Mouse (Mus musculus): ENCODE results near the gene Hsd17b3. TPM values are rescaled to one million over a fixed set of nuclear protein-coding genes. Genes with fewer than 3 reads are reported as not detected.
"Not testable (repeated sequence)": the region's sequence is repeated elsewhere in the genome, so short reads cannot be mapped to it uniquely, and the experiment has no call there.

Gene Hsd17b3
- polyA plus RNA-seq, 1 experiment = 27.2 TPM

- Histone ChIP-seq H3K27me3 (ENCODE audit: control insufficient read depth, insufficient read depth, low read length) (no peaks in the 10 kb centered on the region), H3K4me1 (ENCODE audit: control insufficient read depth, insufficient read depth, low read length) (peaks cover 12% of the 10 kb centered on the region), H3K36me3 (ENCODE audit: control insufficient read depth, insufficient read depth, low read length) (no peaks in the 10 kb centered on the region), H3K27ac (ENCODE audit: control insufficient read depth, insufficient read depth, low read depth, low read length) (no peak overlapping the region), H3K4me3 (ENCODE audit: control insufficient read depth, low read depth, low read length) (peak overlapping the region; percentile 3; the same call in 1 of the 2 replicates)
- TF ChIP-seq POLR2A (IDR thresholded peaks at IDR 0.05; ENCODE audit: control insufficient read depth, low read depth, low read length) (no peak), CTCF (IDR thresholded peaks at IDR 0.05; ENCODE audit: control insufficient read depth, insufficient read depth, insufficient replicate concordance, low read depth, low read length) (no peak)
These were observed 7.8 kb downstream of the Hsd17b3 start for GRCm38 (mm10) chr13:64081012-64081919.

- no peak overlapping the region for H3K27ac ChIP-seq (ENCODE audit: control insufficient read depth, insufficient read depth, low read depth, low read length)
- peaks cover 12% of the 10 kb centered on the region for H3K4me1 ChIP-seq (ENCODE audit: control insufficient read depth, insufficient read depth, low read length)
- H3K4me3 ChIP-seq (ENCODE audit: control insufficient read depth, low read depth, low read length) = no peak overlapping the region
- no peaks in the 10 kb centered on the region for H3K36me3 ChIP-seq (ENCODE audit: control insufficient read depth, insufficient read depth, low read length)
- no peaks in the 10 kb centered on the region for H3K27me3 ChIP-seq (ENCODE audit: control insufficient read depth, insufficient read depth, low read length)
- no peak for TF ChIP-seq CTCF (IDR thresholded peaks at IDR 0.05; ENCODE audit: control insufficient read depth, insufficient read depth, insufficient replicate concordance, low read depth, low read length)
- TF ChIP-seq POLR2A (IDR thresholded peaks at IDR 0.05; ENCODE audit: control insufficient read depth, low read depth, low read length) = no peak
These were observed 11.4 kb downstream of the Hsd17b3 start for GRCm38 (mm10) chr13:64077591-64077990.

- Histone ChIP-seq H3K4me1 (ENCODE audit: control insufficient read depth, insufficient read depth, low read length) (peaks cover 3% of the 10 kb centered on the region), H3K27me3 (ENCODE audit: control insufficient read depth, insufficient read depth, low read length) (no peaks in the 10 kb centered on the region)
These were observed 13.0 kb downstream of the Hsd17b3 start for GRCm38 (mm10) chr13:64076074-64076473.

GRCm38 (mm10) chr13:64066653-64067052 is 22.4 kb downstream of the Hsd17b3 start:
- H3K36me3 ChIP-seq (ENCODE audit: control insufficient read depth, insufficient read depth, low read length) = no peaks in the 10 kb centered on the region
- TF ChIP-seq CTCF (IDR thresholded peaks at IDR 0.05; ENCODE audit: control insufficient read depth, insufficient read depth, insufficient replicate concordance, low read depth, low read length) (no peak), POLR2A (IDR thresholded peaks at IDR 0.05; ENCODE audit: control insufficient read depth, low read depth, low read length) (no peak)
- H3K27me3 ChIP-seq (ENCODE audit: control insufficient read depth, insufficient read depth, low read length) = no peaks in the 10 kb centered on the region
- H3K4me3 ChIP-seq (ENCODE audit: control insufficient read depth, low read depth, low read length) = no peak overlapping the region
- no peak overlapping the region for H3K27ac ChIP-seq (ENCODE audit: control insufficient read depth, insufficient read depth, low read depth, low read length)
- H3K4me1 ChIP-seq (ENCODE audit: control insufficient read depth, insufficient read depth, low read length) = no peaks in the 10 kb centered on the region

More at GRCm38 (mm10) chr13:64076074-64076473, 13.0 kb downstream of the Hsd17b3 start:
- H3K4me3 ChIP-seq (ENCODE audit: control insufficient read depth, low read depth, low read length) = no peak overlapping the region
- TF ChIP-seq POLR2A (IDR thresholded peaks at IDR 0.05; ENCODE audit: control insufficient read depth, low read depth, low read length) (no peak), CTCF (IDR thresholded peaks at IDR 0.05; ENCODE audit: control insufficient read depth, insufficient read depth, insufficient replicate concordance, low read depth, low read length) (no peak)
- no peaks in the 10 kb centered on the region for H3K36me3 ChIP-seq (ENCODE audit: control insufficient read depth, insufficient read depth, low read length)
- no peak overlapping the region for H3K27ac ChIP-seq (ENCODE audit: control insufficient read depth, insufficient read depth, low read depth, low read length)

GRCm38 (mm10) chr13:64064276-64064675 is 24.8 kb downstream of the Hsd17b3 start:
- Histone ChIP-seq H3K36me3 (ENCODE audit: control insufficient read depth, insufficient read depth, low read length) (no peaks in the 10 kb centered on the region), H3K27me3 (ENCODE audit: control insufficient read depth, insufficient read depth, low read length) (no peaks in the 10 kb centered on the region), H3K27ac (ENCODE audit: control insufficient read depth, insufficient read depth, low read depth, low read length) (no peak overlapping the region), H3K4me3 (ENCODE audit: control insufficient read depth, low read depth, low read length) (no peak overlapping the region), H3K4me1 (ENCODE audit: control insufficient read depth, insufficient read depth, low read length) (no peaks in the 10 kb centered on the region)
- TF ChIP-seq CTCF (IDR thresholded peaks at IDR 0.05; ENCODE audit: control insufficient read depth, insufficient read depth, insufficient replicate concordance, low read depth, low read length) (no peak), POLR2A (IDR thresholded peaks at IDR 0.05; ENCODE audit: control insufficient read depth, low read depth, low read length) (no peak)

GRCm38 (mm10) chr13:64060935-64061506 is 28.0 kb downstream of the Hsd17b3 start:
- Histone ChIP-seq H3K4me3 (ENCODE audit: control insufficient read depth, low read depth, low read length) (no peak overlapping the region), H3K36me3 (ENCODE audit: control insufficient read depth, insufficient read depth, low read length) (no peaks in the 10 kb centered on the region)

GRCm38 (mm10) chr13:64053959-64054358 is 35.1 kb downstream of the Hsd17b3 start:
- no peaks in the 10 kb centered on the region for H3K4me1 ChIP-seq (ENCODE audit: control insufficient read depth, insufficient read depth, low read length)
- TF ChIP-seq CTCF (IDR thresholded peaks at IDR 0.05; ENCODE audit: control insufficient read depth, insufficient read depth, insufficient replicate concordance, low read depth, low read length) = no peak
- TF ChIP-seq POLR2A (IDR thresholded peaks at IDR 0.05; ENCODE audit: control insufficient read depth, low read depth, low read length) = no peak
- H3K27ac ChIP-seq (ENCODE audit: control insufficient read depth, insufficient read depth, low read depth, low read length) = no peak overlapping the region
- no peak overlapping the region for H3K4me3 ChIP-seq (ENCODE audit: control insufficient read depth, low read depth, low read length)
- H3K36me3 ChIP-seq (ENCODE audit: control insufficient read depth, insufficient read depth, low read length) = no peaks in the 10 kb centered on the region
- H3K27me3 ChIP-seq (ENCODE audit: control insufficient read depth, insufficient read depth, low read length) = no peaks in the 10 kb centered on the region

More at GRCm38 (mm10) chr13:64060935-64061506, 28.0 kb downstream of the Hsd17b3 start:
- no peak for TF ChIP-seq CTCF (IDR thresholded peaks at IDR 0.05; ENCODE audit: control insufficient read depth, insufficient read depth, insufficient replicate concordance, low read depth, low read length)
- TF ChIP-seq POLR2A (IDR thresholded peaks at IDR 0.05; ENCODE audit: control insufficient read depth, low read depth, low read length) = no peak
- Histone ChIP-seq H3K4me1 (ENCODE audit: control insufficient read depth, insufficient read depth, low read length) (no peaks in the 10 kb centered on the region), H3K27me3 (ENCODE audit: control insufficient read depth, insufficient read depth, low read length) (no peaks in the 10 kb centered on the region), H3K27ac (ENCODE audit: control insufficient read depth, insufficient read depth, low read depth, low read length) (no peak overlapping the region)

- not testable (repeated sequence) for H3K27me3 ChIP-seq (ENCODE audit: control insufficient read depth, insufficient read depth, low read length)
These were observed 36.7 kb downstream of the Hsd17b3 start for GRCm38 (mm10) chr13:64052281-64052680.

More at GRCm38 (mm10) chr13:64052281-64052680, 36.7 kb downstream of the Hsd17b3 start:
- H3K4me1 ChIP-seq (ENCODE audit: control insufficient read depth, insufficient read depth, low read length); H3K36me3 ChIP-seq (ENCODE audit: control insufficient read depth, insufficient read depth, low read length); H3K27ac ChIP-seq (ENCODE audit: control insufficient read depth, insufficient read depth, low read depth, low read length); H3K4me3 ChIP-seq (ENCODE audit: control insufficient read depth, low read depth, low read length): not testable (repeated sequence)

Measured in testis, adult 2 months (tissue).